Mouse (Mus musculus): Measurements from ENCODE around the gene Pde6h.

- no peak for TF ChIP-seq CTCF (IDR thresholded peaks at IDR 0.05)
- no peak for TF ChIP-seq EP300 (IDR thresholded peaks at IDR 0.05)
Measured at GRCm38 (mm10) chr6:137017216-137017973, 93.8 kb downstream of the Pde6h start.
